10 mouse cellular contexts compared by ENCODE assay signal in genomic region chr4:125882531-125882930, GRCm38 (mm10).
A peak's percentile ranks its signal among the peaks of the same experiment; 100 is the strongest.
DNase-seq lines count a peak whose midpoint lies in the region; ATAC-seq lines count a peak whose summit lies in the region.
"Had no signal": no experiment of that assay in that cellular context is flagged by ENCODE, and none has a peak within 500 bp of the region (broad histone marks: within the 10 kb centered on the region; RNA-seq: fewer than 3 reads in every experiment).

No protein-coding gene starts in this region.

- H3K4me2 ChIP-seq in midbrain, embryonic 13.5 days (replicated peaks): no peak overlapping the region
- H3K4me2 ChIP-seq: limb, embryonic 15.5 days had no signal

- no peak overlapping the region for H3K4me3 ChIP-seq in midbrain, embryonic 13.5 days (replicated peaks)
- H3K4me3 ChIP-seq: limb, embryonic 15.5 days had no signal

- peak; percentile 48; the same call in 1 of the 2 replicates for ATAC-seq in midbrain, embryonic 13.5 days
- ATAC-seq in erythroblast, adult 5-6 weeks (replicated peaks; ENCODE audit: low FRiP score, poor library complexity, severe bottlenecking): no peak

- no peaks in the 10 kb centered on the region for H3K27me3 ChIP-seq in midbrain, embryonic 13.5 days
- H3K27me3 ChIP-seq: limb, embryonic 15.5 days had no signal

- H3K9ac ChIP-seq in midbrain, embryonic 13.5 days (replicated peaks): no peak overlapping the region
- H3K9ac ChIP-seq: limb, embryonic 15.5 days had no signal

- intact Hi-C loops in heart, postnatal 14 days (cut with DNase I): no loop called here

- H3K36me3 ChIP-seq in midbrain, embryonic 13.5 days: no peaks in the 10 kb centered on the region
- H3K36me3 ChIP-seq: limb, embryonic 15.5 days had no signal

- H3K9me3 ChIP-seq in midbrain, embryonic 13.5 days: 0 out of 2 replicates have a peak, but pooled peaks cover 2% of the 10 kb centered on the region
- H3K9me3 ChIP-seq: limb, embryonic 15.5 days had no signal

- peak; percentile 31 to 36 for DNase-seq in heart, postnatal 14 days
- DNase-seq in heart, adult 9 months (ENCODE audit: low spot score in 2 of 2): no peak
- DNase-seq in adrenal gland, postnatal 10 days: peak; percentile 80
- peak; percentile 45 for DNase-seq in kidney, adult 11 months
- no peak for DNase-seq in spleen, postnatal 36 days (ENCODE audit: low spot score in 2 of 2)
- no peak for DNase-seq in left cerebral cortex, adult 18-20 months (ENCODE audit: low spot score in 2 of 2)
- DNase-seq: gastrocnemius, postnatal 36 days had no signal

- H3K27ac ChIP-seq in midbrain, embryonic 13.5 days: peak overlapping the region; percentile 21
- H3K27ac ChIP-seq: limb, embryonic 15.5 days had no signal

- peaks cover 23% of the 10 kb centered on the region for H3K4me1 ChIP-seq in midbrain, embryonic 13.5 days (replicated peaks)

- 38% methylated on average over 3 of the region's 3 CpGs for WGBS in midbrain, embryonic 13.5 days

Comparison
In these comparisons a context has a peak if more than half of its experiments do, and no peak if none do; other contexts are left out.
1. DNase-seq: peak in heart, postnatal 14 days (2 of 2), adrenal gland, postnatal 10 days (single experiment) and kidney, adult 11 months (single experiment); none in heart, adult 9 months (0 of 2), spleen, postnatal 36 days (0 of 2) and left cerebral cortex, adult 18-20 months (0 of 2).